Mouse (Mus musculus): ENCODE measurements around the gene Hlx.

Hlx gene

DNA sequence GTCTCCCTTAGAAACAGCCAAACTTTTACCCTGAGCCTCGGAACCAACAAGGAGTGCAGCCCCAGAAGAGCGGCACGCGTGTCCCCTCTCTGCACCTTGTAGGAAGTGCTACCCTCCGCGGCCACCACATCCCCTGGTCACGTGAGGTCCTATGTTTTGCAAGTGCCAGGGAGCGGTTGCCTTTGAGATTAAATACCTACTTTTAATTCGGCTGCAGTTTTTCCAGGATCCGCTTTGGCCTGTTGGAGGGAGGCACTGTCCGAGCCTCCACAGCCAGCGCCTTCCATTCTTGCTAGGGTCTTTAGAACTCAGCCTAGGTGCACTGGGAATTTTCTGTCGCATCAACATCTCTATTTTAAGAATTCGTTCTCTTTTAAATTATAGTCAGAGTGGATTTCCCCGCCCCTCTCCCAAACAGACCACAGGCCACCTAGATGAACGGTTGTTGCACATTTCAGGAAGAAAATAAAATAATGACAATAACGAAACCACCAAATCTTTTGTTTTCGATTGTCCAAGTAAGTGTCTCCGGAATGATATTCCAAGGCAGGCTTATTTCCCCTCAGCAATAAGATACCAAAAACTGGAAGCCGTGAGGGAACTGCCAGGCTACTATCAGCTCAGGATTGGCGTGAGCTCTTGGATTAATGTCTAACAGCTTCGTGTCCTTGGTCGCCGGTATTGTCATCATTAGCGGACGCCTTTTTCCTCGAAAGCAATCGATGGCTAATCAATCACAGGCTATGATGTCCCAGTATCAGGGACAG is 1.1 kb upstream of the Hlx start:
- DNase-seq (ENCODE audit: low spot score in 2 of 2), result peak; percentile 48 to 51

DNA sequence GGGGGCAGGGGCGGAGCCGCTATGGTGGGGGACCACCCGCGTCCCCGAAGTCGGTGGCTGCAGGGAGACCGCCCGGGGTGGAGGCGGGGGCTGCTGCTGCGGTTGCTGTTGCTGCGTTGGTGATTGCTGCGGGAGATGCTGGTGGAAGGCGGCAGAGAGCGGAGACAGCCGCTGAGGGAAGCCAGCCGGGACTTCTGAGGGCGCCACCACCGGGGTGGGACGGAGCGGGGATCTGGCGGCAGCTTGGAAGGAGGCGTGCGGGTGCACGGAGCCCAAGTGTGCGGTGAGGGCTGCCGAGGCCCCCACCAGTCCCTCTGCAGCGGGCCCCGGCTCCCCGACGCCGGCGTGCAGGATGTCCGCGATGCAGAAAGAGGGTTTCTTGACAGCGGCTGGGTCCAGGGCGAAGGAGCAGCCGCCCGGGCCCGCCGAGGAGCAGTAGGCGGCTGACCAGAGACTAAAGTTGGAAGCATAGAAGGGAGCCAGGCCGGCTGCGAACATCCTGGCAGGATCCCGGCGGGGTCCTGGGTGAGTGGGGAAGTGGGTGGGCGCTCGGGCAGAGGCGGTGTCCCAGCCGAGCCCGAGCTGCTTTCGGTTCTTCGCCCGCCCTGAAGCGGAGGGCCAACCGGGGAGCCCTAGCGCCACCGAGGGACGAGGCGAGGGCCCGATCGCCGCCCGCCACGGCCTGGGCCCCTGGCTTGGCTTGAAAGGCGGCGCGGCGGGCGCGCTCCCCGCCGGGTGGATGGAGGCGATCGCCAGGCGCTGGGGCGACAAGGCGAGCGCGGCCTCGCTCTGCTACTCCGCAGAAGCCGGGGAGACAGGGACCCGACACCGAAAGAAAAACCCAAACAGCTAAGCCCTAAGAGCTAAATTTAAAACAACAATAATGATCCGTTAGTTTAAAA is 524 bp downstream of the Hlx start:
- peak; percentile 37 to 48 for DNase-seq (ENCODE audit: low spot score in 2 of 2)

DNA sequence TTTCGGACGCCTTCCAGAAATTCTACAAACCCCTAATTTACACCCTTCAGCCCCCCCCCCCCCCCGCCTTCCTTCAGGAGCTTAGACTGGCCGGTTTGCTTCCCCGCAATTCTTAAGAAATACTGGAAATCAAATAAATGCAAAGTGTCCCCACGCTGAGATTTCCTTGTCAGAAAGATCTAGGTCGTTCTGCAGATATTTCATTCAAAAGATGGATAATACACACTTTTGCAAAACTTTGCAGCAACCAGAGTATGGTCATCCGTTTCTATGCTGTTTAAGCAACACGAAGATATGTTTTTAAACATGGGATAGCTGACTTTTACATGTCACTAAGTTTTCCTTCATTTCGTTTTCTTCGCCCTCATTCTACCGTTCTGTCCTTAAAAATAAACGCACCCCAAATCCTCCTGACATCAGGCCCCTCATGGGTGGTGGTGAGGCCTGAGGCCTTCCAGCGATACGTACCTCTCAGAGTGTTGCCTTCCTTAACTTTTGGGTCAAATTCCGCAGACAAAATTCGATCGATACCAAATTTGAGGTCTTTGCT is 1.3 kb downstream of the Hlx start:
- DNase-seq (ENCODE audit: low spot score in 2 of 2), result no peak

DNA sequence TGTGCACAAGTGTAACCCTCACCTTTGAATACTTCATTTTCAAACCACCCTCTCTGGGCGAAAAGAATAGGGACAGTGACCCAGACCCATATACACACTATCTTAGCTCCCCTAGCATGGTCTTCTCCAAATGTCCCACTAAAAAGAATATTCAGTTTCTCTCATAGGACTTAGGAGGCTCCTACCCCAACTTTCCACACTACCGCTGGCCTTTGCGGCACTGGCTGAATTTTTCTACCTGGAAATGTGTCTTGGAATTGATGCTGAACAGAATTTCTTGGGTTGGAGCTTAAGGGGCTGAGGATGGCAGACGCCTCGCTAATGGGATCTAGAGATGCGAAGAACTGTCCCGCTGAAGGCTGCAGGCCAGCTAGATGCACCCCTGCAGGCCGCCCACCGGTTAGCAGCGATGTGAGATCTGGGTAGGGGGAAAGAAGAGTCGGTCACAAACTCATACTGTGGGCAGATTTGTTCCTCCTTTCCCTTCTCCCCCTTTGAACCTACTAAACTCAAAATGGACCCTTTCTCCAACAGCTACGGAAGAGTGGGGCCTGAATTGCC is 1.9 kb downstream of the Hlx start:
- DNase-seq (ENCODE audit: low spot score in 2 of 2), result no peak

DNA sequence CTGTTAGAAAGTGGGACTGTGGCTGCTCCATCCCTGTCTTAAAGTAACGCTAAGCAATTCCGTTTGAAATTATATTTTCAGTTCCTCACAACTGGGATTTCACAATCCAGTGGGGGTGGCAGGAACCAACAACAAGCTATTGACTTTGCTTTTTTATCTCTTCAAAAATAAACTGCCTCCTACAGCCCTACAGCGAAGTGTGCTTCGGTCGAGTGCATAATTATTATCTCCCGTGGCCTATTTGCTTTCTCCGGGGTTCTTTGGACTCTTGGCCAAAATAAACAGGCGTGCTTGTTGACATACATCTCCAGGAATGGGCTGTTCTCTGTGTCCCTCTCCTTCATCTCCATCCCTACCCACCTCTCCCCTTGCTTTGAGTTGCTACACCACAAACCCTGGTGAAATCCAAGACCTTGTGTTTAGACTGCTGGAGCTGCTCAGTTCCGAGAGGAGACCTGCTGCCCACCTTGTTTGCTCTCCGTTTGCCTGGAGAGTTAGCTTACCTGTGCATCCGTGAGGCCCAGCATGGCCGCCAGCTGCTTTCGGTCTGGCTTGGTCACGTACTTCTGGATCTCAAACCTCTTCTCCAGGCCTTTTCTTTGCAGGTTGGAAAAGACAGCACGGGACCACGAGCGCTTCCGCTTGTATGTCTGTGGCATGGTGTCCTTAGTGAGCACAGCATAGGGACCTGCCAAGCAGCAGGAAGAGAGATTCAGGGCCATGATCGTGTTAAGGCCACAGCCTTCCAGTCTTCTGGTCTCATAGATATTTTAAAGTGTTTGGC is 2.9 kb downstream of the Hlx start:
- DNase-seq (ENCODE audit: low spot score in 2 of 2), result no peak

DNA sequence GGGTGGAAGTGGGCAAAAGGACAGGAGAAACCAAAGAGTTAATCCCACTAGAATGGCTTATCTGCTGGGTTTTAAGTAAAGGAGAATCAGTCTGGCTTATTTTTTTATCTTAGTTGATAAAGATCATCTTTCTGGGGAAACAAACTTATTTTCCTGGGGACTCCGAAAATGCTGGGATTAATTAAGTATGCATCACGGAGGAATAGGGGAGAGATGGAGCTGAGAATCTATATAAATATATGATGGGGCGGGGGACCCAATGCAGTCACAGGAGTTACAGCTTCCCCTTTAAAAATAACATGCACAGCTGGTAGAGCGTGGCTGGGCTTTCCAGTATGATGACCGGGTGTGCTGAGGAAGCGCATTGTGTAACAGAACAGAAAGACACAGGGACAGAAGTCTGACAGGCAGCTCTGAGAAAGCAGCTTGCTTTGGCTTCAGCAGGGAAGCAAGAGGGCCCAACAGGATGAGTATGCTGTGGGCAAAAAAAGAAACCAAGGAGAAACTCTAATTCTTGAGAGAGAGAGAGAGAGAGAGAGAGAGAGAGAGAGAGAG is 3.8 kb downstream of the Hlx start:
- DNase-seq (ENCODE audit: low spot score in 2 of 2), result no peak

DNA sequence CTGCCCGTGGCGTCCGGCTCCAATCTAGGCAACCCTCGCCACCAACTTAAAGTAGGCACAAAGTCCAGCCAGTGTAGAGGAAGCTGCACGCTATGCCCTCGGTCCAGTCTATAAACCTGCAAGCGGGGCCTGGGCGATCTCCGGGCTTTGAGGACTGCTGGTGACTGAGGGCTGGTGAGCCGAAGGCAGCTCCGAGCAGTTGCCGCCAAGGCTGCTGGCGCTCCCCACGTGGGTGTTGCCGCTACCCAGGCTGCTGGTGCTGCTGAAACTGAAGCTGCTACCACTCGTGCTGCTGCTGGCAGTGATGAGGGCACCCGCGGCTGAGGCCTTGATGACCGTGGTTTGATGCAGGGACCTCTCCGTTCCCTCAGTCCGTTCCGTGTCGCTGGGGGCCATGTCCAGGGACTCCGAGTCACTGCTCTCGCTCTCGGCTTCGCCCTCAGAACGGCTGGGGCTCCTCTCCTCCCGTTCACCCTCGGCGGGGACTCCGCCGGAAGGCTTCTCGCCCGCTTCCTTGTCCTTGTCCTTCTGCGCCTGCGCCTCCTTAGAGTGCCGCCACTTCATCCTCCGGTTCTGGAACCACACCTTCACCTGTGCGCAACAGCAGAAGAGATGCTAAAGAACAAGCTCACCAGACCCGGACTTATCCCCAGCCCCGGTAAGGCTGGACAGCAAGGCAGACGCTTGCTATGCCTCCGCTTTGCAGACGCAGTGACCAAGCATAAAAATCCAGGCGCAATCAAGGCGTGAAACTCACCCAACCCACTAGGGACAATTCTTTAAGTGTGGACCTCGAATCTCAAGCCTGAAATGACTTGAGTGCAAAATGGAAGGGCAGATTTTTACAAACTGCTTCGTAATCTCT is 4.8 kb downstream of the Hlx start:
- no peak for DNase-seq (ENCODE audit: low spot score in 2 of 2)

DNA sequence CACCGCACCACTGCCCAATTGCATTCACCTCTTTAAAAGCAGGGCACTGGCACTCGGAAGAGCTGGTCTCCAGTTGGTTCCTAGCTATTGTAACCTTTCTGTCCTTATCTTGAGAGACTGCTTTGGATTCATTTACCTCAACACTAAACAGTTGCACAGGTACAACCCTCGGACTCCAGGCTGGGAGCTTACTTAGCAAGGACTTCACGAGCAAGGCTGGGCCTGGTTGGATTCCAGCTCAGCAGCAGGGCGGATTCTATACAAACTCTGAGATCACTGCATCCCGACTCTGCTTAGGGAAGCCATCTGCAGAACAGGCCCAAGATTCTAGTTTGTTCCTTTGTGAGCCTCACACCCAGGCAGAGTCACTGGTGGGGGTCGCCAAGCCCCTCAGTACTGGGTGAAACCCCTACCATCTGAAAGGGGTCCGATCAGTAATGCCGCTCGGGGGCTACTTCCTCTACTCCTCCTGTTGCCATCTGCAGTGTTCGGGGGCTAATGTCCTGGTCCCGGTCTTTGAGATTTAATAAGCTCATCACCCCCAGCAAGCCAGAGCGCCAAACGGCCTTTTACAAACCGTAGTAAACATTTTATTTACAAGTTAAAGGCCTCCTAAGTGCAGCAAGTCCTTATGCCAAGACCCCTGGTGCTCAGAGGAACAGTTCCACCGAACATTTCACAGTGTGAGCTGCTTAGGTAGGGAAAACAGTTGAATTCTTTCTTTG is 5.7 kb downstream of the Hlx start:
- DNase-seq (ENCODE audit: low spot score in 2 of 2), result no peak

DNA sequence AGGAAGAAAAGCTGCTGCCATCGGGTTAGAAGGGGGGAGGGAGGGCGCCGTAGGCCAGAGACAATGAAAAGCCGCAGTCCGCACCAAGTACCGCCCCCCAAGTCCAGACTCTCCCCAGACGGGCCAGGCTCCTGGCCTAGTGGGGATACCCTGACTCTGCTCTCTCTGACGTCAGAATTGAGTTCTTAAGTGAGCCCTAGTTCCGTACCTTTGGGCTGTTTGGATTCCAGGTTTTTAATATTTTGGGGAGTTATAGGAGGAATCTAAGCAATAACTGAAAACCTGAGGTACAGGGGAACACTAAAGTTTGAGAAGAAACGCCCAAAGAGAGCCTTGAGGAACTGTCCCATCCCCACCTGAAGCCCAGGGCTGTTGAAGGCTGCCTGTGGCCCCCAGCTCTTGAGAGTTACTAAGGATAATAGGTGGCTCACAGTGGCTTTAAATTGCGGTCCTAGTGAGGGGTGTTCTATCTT is 7.1 kb downstream of the Hlx start:
- DNase-seq (ENCODE audit: low spot score in 2 of 2), result no peak

DNA sequence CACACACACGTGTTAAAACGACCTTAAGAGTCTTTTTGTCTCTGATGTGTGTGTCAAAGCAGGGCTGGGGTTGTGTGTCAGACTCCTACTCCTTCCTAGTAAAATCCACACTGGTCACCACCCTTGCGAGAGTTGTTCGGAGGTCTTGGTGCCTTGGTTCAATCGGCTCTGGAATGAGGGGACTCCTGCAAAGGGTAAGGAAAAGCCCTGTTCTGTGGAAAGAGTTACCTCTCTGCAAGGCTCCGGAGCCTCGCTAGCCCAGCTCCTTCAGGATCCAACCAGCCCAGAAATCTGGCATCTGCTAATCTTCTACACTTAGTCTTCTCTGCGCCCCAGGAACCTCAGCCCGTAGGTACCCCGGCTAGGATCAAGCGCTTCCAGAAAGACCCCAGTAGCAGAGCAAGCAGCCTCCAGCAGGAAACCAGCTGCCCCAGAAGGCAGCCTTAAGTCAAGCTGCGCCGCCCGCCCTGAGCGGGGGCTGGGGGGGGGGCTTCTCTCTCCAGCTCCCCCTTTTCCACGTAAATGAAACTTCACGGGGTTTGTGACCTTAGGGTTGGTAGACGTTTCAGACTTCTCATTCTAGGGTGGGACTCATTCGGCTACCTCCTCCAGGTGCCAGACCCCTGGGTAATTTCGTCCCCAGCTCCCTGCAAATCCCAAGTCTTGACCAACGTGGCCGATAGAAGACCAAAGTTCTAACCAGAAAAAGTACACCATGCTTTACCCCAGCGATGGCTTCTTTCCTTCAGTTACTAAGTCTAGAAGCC is 7.7 kb downstream of the Hlx start:
- no peak for DNase-seq (ENCODE audit: low spot score in 2 of 2)

DNA sequence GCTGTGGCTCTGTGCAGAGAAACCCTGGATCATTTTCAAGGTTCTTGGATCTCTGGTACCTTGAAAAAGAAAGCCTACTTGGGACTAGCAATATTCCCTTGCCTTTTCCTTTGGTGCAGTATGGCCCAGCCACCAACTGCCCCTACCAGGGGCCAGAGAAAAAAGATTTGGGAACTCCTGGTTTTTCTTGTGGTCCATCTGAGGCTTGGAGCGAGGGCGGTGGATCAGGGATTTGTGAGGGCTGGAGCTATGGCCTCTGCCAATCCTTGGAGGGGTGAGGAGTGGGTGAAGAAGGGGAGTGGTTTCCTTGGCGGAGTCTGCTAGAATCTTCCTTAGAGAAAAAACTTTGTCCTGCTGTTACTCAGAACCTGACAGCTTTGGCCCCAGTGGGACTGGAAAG is 8.5 kb downstream of the Hlx start:
- no peak for DNase-seq (ENCODE audit: low spot score in 2 of 2)

DNA sequence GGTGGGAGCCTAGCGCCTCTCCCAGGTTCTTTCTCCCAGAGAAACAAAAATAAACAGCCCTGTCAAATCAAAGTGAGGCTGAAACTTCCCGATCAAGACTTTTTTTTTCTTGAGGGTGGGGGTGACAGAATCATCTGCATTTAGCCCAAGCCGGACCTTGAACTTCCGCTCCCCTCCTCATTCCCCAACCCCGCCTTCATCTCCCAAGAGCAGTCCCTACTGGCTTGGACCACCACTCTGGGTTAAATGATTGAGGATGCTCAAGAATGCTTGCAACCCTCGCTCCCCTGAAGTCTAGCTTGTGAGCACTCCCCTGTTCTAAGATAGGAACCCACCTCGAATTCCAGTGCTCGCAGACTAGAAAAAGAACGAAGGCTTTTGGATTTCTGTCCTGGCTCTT is 11.3 kb downstream of the Hlx start:
- DNase-seq (ENCODE audit: low spot score in 2 of 2), result no peak

DNA sequence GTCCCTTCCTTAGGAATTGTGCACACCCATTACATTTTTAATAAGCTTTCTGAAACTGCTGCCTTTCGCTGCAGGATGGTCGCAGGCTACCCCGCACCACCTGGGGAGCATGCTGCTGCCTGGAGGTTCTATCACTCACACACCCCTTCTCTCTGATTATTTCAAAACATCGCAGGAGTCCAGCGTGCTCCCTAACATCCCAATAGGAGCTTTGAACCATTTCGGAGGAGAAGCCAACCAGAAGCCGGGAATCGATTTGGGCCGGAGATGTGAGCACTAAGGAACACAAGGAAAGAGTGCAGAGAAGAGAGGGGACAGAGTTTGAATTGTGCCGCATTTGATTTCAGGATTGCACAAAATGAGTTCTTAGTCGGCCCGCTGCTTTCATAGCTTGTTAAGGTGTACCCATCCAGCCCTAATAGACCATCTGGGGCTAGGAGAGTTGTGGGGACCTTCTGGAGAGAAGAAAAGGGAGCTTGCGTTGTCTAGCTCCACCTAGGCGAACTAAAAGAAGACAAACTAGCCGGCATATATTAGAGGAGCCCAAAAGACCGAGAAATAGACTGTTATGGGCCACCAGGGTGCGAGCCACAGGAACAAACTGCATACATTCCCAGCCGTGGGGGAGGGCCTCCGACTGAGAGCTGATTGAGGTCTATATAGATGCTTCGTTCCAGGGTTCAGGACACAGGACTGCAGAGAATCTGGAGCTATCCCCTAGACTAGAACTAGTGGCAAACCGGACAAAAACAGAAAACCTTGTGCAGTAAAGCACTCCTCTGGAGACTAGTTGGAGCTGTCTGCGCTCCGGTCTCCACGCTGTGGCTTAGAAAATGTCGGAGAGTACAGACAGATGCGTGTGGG is 12.0 kb downstream of the Hlx start:
- no peak for DNase-seq (ENCODE audit: low spot score in 2 of 2)

DNA sequence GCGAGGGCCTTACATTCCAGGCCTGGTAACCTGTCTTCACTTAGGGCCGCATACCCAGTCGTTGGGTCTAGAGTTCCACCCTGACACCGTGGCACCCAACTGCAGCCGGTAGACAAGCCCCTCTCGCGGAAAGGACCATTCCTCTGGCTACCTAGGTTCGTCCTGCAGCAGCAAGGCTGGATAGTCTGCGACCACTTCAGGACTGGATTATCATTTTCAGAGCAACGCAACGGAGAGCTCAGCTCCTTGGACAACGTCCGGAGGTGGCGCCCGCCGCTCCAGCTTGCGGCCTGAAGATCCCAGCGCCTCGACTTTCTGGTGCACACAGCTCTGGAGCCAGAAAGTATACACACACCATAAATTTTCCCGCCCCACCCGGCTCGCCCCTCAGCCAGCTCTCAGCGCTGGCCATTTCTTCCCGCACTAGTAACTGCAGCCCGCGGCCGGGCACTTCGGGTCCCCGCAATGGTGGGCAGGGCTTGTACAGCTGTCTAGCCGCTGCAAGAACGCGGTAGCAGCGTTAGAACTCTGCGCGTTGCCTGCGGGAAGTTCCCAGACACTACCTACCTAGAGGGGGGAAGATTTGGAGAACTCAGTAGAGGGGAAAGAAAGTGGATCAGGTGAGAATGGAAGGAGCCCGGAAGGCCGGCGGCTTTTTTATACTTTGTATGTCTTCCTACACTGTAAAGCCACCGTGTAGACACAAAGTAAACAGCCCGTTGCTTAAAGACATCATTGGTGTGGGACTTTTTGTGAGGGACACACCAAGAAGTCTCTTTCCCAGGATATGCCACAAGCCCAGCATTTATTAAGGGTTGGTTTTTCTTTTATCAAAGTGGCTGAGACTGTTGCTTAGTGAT is 13.9 kb downstream of the Hlx start:
- no peak for DNase-seq (ENCODE audit: low spot score in 2 of 2)

DNA sequence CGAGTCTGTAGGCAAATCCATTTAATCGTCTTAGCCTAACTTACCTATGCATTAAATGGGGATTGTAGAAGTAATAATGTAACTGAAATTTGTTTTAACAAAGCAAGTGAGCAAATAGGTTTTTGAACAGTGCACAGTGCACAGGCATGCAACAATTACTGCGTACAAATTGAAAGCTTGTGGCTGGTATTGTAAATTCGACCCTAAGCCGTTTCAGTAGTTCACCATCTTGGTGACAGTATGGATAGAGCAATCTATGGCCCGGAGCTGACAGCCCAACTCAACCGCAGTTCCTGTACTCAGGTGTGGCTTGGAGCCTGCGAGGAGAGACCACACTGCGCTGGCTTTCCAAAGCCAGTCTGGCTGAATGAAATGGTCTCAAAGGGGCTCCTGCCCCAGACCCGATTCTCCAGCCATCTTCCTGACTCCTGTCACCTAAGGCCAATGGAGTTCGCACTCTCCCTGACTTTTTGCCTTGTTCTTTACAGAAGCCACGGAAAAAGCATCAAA is 14.7 kb downstream of the Hlx start:
- DNase-seq (ENCODE audit: low spot score in 2 of 2), result no peak

DNA sequence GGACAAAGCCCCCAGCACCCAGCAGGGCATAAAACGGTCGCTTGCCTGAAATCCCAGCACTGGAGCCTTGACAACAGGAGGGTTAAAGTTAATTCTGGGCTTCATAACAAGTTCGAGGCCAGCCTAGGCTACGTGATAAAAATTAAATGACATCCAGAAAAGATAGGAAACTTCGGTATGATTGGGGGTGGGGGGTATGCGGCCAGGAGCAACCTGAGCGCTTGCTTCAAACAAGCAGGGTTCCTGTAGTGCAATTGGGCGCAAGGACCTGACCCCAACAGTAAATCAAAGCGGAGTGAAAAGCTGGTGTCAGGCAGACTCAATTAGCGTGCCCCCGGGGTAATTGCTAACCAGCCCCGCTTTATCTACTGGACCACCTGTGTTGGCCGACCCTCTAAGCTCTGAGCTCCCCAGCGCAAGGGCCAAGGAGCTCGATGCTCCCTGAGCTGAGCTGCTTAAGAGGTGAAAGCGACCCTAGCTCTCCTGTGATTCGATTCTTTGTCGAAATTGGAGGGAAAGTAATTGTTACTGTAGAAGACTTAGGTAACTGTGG is 15.3 kb downstream of the Hlx start:
- no peak for DNase-seq (ENCODE audit: low spot score in 2 of 2)
